Mouse (Mus musculus) thymus, postnatal 10 days (tissue): ENCODE data around the gene Canx.
A peak's percentile ranks its signal among the peaks of the same experiment; 100 is the strongest.
"Not testable (repeated sequence)": the region's sequence is repeated elsewhere in the genome, so short reads cannot be mapped to it uniquely, and the experiment has no call there.

Experiments
- DNase-seq, 2 experiments: peaks; one replicate each; pipeline ENCODE4 v3.0.0; 2021; ENCODE audit warnings: low spot score in 2 of 2

Canx gene

GRCm38 (mm10) chr11:50325496-50326301 lies at the start of gene Canx:
Gene Canx (minus strand): TSS chr11:50325673.
- peak; percentile 96 to 98 for DNase-seq

- no peak for DNase-seq
These were observed 49.0 kb upstream of the Canx start for GRCm38 (mm10) chr11:50374286-50375015.

- no peak for DNase-seq
These were observed 48.1 kb upstream of the Canx start for GRCm38 (mm10) chr11:50373621-50374020.

- no peak for DNase-seq
These were observed 47.6 kb upstream of the Canx start for GRCm38 (mm10) chr11:50373086-50373485.

- no peak for DNase-seq
These were observed 46.4 kb upstream of the Canx start for GRCm38 (mm10) chr11:50371911-50372310.

GRCm38 (mm10) chr11:50371399-50371841 lies 45.9 kb upstream of the Canx start:
- DNase-seq: peak; percentile 30 to 70

GRCm38 (mm10) chr11:50370969-50371368 lies 45.5 kb upstream of the Canx start:
- no peak for DNase-seq

GRCm38 (mm10) chr11:50369360-50369911 lies 44.0 kb upstream of the Canx start:
- no peak for DNase-seq

- no peak for DNase-seq
These were observed 42.1 kb upstream of the Canx start for GRCm38 (mm10) chr11:50367531-50367930.

GRCm38 (mm10) chr11:50365322-50365721 lies 39.8 kb upstream of the Canx start:
- DNase-seq: no peak

- DNase-seq: peak; percentile 65 to 83
These were observed 39.1 kb upstream of the Canx start for GRCm38 (mm10) chr11:50364548-50364947.

- DNase-seq: not testable (repeated sequence)
These were observed 35.8 kb upstream of the Canx start for GRCm38 (mm10) chr11:50361282-50361681.

GRCm38 (mm10) chr11:50358950-50359861 lies 33.7 kb upstream of the Canx start:
- DNase-seq: peak in 1 of 2 experiments; percentile 19

GRCm38 (mm10) chr11:50355395-50355794 lies 29.9 kb upstream of the Canx start:
- DNase-seq: no peak

GRCm38 (mm10) chr11:50354851-50355250 lies 29.4 kb upstream of the Canx start:
- DNase-seq: no peak

GRCm38 (mm10) chr11:50354162-50354561 lies 28.7 kb upstream of the Canx start, which contains the start of gene Cby3:
Gene Cby3 (plus strand): TSS chr11:50354462.
- no peak for DNase-seq

GRCm38 (mm10) chr11:50352177-50352576 lies 26.7 kb upstream of the Canx start:
- DNase-seq: no peak

GRCm38 (mm10) chr11:50346256-50347032 lies 21.0 kb upstream of the Canx start:
- no peak for DNase-seq

GRCm38 (mm10) chr11:50345486-50345885 lies 20.0 kb upstream of the Canx start:
- DNase-seq: no peak

GRCm38 (mm10) chr11:50336891-50337290 lies 11.4 kb upstream of the Canx start:
- DNase-seq: no peak

- no peak for DNase-seq
These were observed 10.7 kb upstream of the Canx start for GRCm38 (mm10) chr11:50336126-50336525.
